Mouse (Mus musculus) heart, postnatal 25 days (tissue): ENCODE measurements at regions not wholly inside any gene's neighbourhood (a gene's known extent, or its start where the extent isn't known, plus 50 kb on each side); places are given as distances from the start of the nearest gene placed in this dataset.

Experiments used
- DNase-seq: peaks from one replicate; pipeline ENCODE4 v3.0.0; 2022; ENCODE audit warnings: low spot score
- intact Hi-C: fragments of 180-260 bp; cut with DNase I; formaldehyde crosslinking; loops from one replicate; pipeline ENCODE4 v1.15.1; 2025

- peak; percentile 73 for DNase-seq
- intact Hi-C loops: loop anchor here (5.0 kb wide), 3 partner anchors 56 to 156 kb away; partner anchors contain the start of gene Eml4
These were observed 61.2 kb downstream of the Pkdcc start for GRCm38 (mm10) chr17:83276000-83276891.

- intact Hi-C loops: loop anchor here (5.0 kb wide), 3 partner anchors 55 to 155 kb away; partner anchors contain the start of gene Eml4
- peak; percentile 35 for DNase-seq
These were observed 62.2 kb downstream of the Pkdcc start for GRCm38 (mm10) chr17:83277117-83277947.

- intact Hi-C loops: loop anchor here (5.0 kb wide), 3 partner anchors 54 to 154 kb away; partner anchors contain the start of gene Eml4
- DNase-seq: no peak
These were observed 63.1 kb downstream of the Pkdcc start for GRCm38 (mm10) chr17:83277948-83278924.

GRCm38 (mm10) chr17:83283328-83283727 is 67.4 kb upstream of the Eml4 start:
- intact Hi-C loops: no loop called here
- DNase-seq: no peak

GRCm38 (mm10) chr17:83287381-83288142 is 63.2 kb upstream of the Eml4 start:
- DNase-seq: no peak
- intact Hi-C loops: no loop called here

- intact Hi-C loops: no loop called here
- peak; percentile 36 for DNase-seq
These were observed 62.6 kb upstream of the Eml4 start for GRCm38 (mm10) chr17:83288143-83288492.

GRCm38 (mm10) chr17:83295526-83296238 is 55.0 kb upstream of the Eml4 start:
- intact Hi-C loops: no loop called here

GRCm38 (mm10) chr17:83297379-83298121 is 53.2 kb upstream of the Eml4 start:
- intact Hi-C loops: no loop called here

More at GRCm38 (mm10) chr17:83295526-83296238, 55.0 kb upstream of the Eml4 start:
- no peak for DNase-seq

More at GRCm38 (mm10) chr17:83297379-83298121, 53.2 kb upstream of the Eml4 start:
- DNase-seq: no peak
